Mouse (Mus musculus): ENCODE results near the gene Ldlrad3. TPM values are rescaled to one million over a fixed set of nuclear protein-coding genes. Genes with fewer than 3 reads are reported as not detected.

The Ldlrad3 gene
- polyA plus RNA-seq, 1 experiment from 2014 or later: 24.6 TPM

Other genes with a start within 250 kb of the Ldlrad3 start
- gene Trim44, start 221.4 kb upstream of the Ldlrad3 start, polyA plus RNA-seq (2015; fragmentation: Nextera tagmentation; extraction: Ambion mirVana): 40.3 and 50.8 TPM in 2 replicates